Mouse (Mus musculus): ENCODE data around the gene Myo1d. TPM values are rescaled to one million over a fixed set of nuclear protein-coding genes. Genes with fewer than 3 reads are reported as not detected.
"Not testable (repeated sequence)": the region's sequence is repeated elsewhere in the genome, so short reads cannot be mapped to it uniquely, and the experiment has no call there.

The Myo1d gene
- total RNA-seq, 2 experiments from 2014 or later = 2.7 to 5.3 TPM

- intact Hi-C loops (cut with DNase I); H3K4me3 ChIP-seq; DNase-seq; H3K27ac ChIP-seq: not testable (repeated sequence)
- peak; percentile 50 for TF ChIP-seq CTCF (IDR thresholded peaks at IDR 0.05)
Observed at GRCm38 (mm10) chr11:80463605-80464130, 316.2 kb downstream of the Myo1d start.

DNA sequence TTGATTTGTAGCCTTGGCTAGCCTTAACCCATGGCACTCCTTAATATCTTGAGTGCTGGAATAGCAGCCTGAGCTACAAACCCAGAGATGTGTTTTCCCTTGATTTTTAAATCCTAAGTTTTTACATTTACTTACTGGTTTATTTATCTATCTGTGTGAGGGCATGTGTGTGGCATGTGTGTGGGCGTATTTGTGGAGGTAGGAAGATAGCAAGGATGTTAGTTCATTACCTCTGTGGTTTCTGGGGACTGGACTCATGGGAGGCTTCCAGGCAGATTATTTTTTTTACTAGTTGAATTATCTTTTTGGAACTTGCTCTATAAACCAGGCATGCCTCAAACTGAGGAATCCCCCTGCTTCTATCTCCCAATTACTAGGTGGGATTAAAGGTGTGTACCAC is 326.6 kb downstream of the Myo1d start:
- intact Hi-C loops (cut with DNase I) = no loop called here
- no peak for DNase-seq
- Histone ChIP-seq H3K4me3 (no peak overlapping the region), H3K27ac (no peak overlapping the region)
- no peak for TF ChIP-seq CTCF (IDR thresholded peaks at IDR 0.05)

GRCm38 (mm10) chr11:80452242-80452641 is 327.6 kb downstream of the Myo1d start:
- no peak overlapping the region for H3K4me3 ChIP-seq
- no peak overlapping the region for H3K27ac ChIP-seq
- DNase-seq = no peak
- intact Hi-C loops (cut with DNase I) = no loop called here
- no peak for TF ChIP-seq CTCF (IDR thresholded peaks at IDR 0.05)

GRCm38 (mm10) chr11:80449859-80450258 is 330.0 kb downstream of the Myo1d start:
- no peak overlapping the region for H3K4me3 ChIP-seq
- no peak for TF ChIP-seq CTCF (IDR thresholded peaks at IDR 0.05)
- intact Hi-C loops (cut with DNase I) = no loop called here
- H3K27ac ChIP-seq = no peak overlapping the region
- no peak for DNase-seq

DNA sequence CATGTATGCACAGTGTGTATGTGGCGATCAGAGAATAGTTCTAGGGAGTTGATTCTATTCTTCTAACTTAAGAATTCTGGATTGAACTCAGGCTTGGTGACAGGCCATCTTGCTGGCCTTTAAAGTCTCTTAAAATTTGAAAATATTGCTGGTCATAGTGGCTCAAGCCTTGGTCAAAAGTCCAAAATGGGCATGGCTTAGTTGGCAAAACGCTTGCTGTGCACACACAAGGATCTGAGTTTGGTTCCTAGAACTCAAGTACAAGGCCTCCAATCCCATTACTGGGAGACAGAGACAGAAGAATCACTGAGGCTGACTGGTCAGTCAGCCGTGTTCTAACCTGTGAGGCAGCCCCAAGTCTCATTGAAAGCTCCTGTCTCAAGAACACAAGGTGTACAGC is 332.9 kb downstream of the Myo1d start:
- H3K4me3 ChIP-seq = no peak overlapping the region
- DNase-seq = no peak
- peak overlapping the region; percentile 29; the same call in 1 of the 2 replicates for H3K27ac ChIP-seq
- intact Hi-C loops (cut with DNase I) = no loop called here
- no peak for TF ChIP-seq CTCF (IDR thresholded peaks at IDR 0.05)

Other genes starting within 250 kb of the Myo1d start
- gene Tmem98, start 30.1 kb upstream of the Myo1d start, total RNA-seq (2021) = 1 to 10 TPM in 1 of 2 experiments, under 1 TPM in 1; 0.87 to 1.3 TPM
- not detected for gene Spaca3, start 78.3 kb upstream of the Myo1d start, total RNA-seq (2021)